Mouse (Mus musculus) left cerebral cortex, postnatal 25 days (tissue): ENCODE measurements at regions not wholly inside any gene's neighbourhood (a gene's known extent, or its start where the extent isn't known, plus 50 kb on each side); places are given as distances from the start of the nearest gene placed in this dataset.

Source experiments
- DNase-seq, 2 experiments: peaks; one replicate each; pipeline ENCODE4 v3.0.0; 2022; ENCODE audit warnings: low spot score in 2 of 2, mixed read lengths in 1 of 2
- intact Hi-C: fragments of 180-260 bp; cut with DNase I; formaldehyde crosslinking; loops from one replicate; pipeline ENCODE4 v1.15.1; 2025

DNA sequence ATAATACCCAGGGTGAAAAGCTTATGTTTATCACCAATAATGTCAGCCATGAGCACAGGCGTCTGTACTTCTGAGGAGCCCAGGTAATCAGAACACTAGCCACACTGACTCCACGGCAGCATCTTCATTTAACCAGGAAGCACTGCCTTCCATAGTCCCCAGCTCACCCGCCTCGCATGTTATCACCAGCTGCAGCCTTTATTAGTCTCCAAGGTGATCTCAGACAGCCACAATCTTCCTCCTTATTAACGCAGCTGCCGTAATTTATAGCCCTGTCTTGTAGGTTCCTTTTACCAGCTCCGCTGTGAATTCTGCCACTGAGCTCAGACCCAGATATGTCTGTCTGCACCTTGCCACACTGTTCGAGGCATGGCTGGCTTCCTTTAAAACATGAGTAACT is 127.2 kb upstream of the Sh3bp4 start:
- no peak for DNase-seq
- intact Hi-C loops: no loop called here

DNA sequence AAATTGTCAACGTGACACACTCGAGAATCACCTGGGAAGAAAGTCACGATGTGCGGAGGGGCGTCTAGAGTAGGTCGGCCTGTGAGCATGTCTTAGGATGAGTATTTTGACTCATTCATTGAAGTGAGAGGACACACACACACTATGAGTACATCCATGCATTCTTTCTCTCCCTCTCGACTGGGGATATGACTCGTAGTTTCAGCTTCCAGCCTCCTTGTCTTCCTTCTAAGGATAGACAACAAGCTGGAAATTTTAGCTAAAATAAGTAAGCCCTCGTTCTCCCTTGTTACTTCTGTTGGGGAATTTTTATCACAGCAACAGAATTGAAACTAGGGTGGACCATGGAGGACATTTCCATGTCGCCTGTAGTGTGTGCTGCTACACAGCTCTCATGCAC is 124.3 kb upstream of the Sh3bp4 start:
- peak in 1 of 2 experiments; percentile 25 for DNase-seq
- intact Hi-C loops: no loop called here

- no peak for DNase-seq
- intact Hi-C loops: no loop called here
Observed at GRCm38 (mm10) chr1:88946374-88946773, 123.8 kb upstream of the Sh3bp4 start.

DNA sequence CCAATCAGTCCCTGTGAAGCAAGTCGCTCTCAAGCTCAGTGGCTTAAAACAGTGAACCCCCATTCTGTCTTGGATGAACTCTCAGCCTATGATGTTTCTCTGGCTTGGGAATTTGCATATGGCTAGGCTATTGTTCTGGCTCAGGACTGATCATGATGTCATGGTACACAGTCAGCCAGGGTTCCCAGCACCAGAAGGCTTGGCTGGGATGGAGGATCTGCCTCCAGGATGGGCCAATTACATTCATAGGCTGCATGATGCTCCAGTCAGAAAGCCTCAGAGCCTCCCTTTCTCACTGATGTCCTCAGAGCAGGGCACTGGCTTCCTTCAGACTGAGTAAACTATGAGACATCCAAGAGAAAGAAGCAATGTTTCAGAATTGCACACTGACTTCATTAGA is 120.3 kb upstream of the Sh3bp4 start:
- intact Hi-C loops: no loop called here
- DNase-seq: no peak

DNA sequence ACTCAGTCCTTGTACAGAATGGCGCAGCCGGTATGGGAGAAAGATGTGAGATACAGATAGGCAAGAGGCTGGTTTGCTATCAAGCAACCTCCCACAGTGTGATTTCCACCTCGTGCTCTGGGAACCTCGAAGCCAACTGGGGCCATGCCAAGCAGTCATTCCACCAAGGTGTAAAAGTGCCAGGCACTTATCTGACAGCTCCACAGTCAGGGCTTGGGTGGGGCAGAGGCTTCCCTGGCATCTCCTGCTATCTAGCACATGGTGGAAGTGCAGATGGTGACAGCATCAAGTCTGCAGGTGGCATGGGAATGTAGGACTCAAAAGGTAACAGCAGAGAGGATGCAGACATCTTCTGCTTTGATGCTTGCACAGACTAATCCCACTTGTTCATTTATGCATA is 116.7 kb upstream of the Sh3bp4 start:
- DNase-seq: no peak
- intact Hi-C loops: no loop called here

GRCm38 (mm10) chr1:88954784-88955183 is 115.4 kb upstream of the Sh3bp4 start:
- no peak for DNase-seq
- intact Hi-C loops: no loop called here

- DNase-seq: no peak
- intact Hi-C loops: no loop called here
Observed at GRCm38 (mm10) chr1:88957061-88957460, 113.2 kb upstream of the Sh3bp4 start.

GRCm38 (mm10) chr1:88959715-88960114 is 110.5 kb upstream of the Sh3bp4 start:
- intact Hi-C loops: loop anchor here (10.0 kb wide), 1 partner anchor 235 kb away; no protein-coding TSS in a partner anchor
- no peak for DNase-seq

GRCm38 (mm10) chr1:88960142-88960541 is 110.1 kb upstream of the Sh3bp4 start:
- no peak for DNase-seq
- intact Hi-C loops: loop anchor here (10.0 kb wide), 1 partner anchor 235 kb away; no protein-coding TSS in a partner anchor

DNA sequence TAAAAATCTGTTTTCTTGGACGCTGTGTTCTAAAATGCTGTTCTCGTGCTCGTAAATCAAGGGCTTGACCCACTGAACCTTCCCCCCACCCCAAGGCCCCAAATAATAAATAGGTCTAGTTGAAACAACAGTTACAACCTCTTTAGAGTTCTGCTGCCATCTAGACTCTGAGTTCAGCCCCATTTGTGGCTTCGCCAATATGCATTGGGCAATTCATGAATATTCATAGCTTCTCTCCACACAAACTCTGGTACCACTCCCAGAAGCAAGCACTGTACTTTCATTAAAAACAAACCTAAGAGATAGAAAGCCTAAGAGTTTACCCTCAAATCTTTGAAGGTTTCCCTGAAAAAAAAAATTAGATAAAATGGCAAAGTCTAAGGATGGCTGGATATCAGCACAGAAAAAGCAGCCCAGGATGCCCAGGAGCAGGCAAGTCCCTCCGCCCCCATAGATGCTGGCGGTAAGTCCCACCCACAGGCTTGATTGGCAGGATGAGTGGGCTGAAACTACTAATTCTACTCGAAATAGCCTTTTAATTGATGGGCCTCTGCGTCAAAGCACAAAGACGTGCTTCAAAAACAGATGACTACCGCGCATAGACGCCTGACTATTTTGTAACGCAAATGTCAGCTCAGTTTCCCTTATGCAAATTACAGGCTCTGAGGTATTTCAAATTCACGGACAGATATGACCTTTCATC is 106.0 kb upstream of the Sh3bp4 start:
- intact Hi-C loops: loop anchor here (10.0 kb wide), 1 partner anchor 231 kb away; no protein-coding TSS in a partner anchor
- peak in 1 of 2 experiments; percentile 25 for DNase-seq

DNA sequence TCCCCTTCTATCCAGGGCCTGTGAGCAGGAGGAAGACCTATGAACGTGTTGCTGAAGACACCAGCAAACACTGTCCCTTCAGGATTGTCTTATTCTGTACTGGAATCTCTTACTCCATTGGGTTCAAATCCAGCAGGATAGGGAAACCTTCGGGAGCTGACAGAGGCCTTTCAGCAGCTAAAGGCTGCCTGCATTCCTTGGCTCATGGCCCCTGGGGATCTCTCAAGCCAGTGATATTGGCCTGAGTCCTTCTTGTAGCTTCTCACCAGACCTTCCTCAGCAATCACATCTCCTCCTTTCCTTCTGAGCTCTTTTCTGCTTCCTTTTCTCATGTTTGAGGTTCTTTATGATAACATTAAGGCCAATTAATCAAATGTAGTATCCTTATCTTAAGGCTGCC is 103.8 kb upstream of the Sh3bp4 start:
- intact Hi-C loops: loop anchor here (10.0 kb wide), 1 partner anchor 228 kb away; no protein-coding TSS in a partner anchor

DNA sequence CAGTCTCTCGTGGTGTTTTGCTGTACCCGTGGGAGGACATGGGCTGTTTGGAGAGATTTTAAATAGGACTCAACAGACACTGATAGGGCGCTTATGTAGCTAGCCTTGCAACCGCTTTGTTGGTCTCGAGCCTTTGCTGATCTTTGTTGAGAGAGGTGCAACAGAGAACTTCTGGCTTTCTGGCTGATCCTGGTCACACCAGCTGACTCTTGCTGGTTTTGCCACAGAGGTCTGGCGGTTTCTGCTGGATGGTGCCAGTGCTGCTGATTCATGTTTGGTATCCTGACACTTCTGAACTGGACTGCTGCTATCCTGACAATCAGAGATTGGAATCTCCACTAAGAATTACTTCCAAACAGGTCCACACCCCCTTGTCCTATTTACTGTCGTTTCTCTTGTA is 102.1 kb upstream of the Sh3bp4 start:
- no peak for DNase-seq
- intact Hi-C loops: loop anchor here (10.0 kb wide), 1 partner anchor 227 kb away; no protein-coding TSS in a partner anchor

More for the DNA sequence above, 103.8 kb upstream of the Sh3bp4 start:
- DNase-seq: no peak

DNA sequence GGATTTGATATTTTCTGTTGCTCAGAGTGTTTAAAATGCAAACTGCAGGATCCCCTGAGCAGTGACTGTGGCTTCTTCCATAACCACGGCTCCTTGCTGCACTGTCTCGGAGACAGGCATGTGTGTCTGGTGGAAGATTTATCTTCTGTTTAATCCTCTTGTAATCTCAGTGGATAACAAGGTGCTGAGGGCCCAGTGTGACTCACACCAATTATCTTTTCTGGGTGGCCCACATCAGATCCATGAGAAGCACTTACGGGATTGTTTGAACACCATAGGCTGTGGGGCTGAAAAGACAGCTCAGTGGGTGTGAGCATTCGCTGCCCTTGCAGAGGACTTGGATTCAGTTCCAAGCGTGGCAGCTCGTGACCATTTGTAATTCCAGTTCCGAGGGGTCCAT is 101.2 kb upstream of the Sh3bp4 start:
- intact Hi-C loops: loop anchor here (10.0 kb wide), 1 partner anchor 226 kb away; no protein-coding TSS in a partner anchor

GRCm38 (mm10) chr1:88969630-88970029 is 100.6 kb upstream of the Sh3bp4 start:
- DNase-seq: no peak
- intact Hi-C loops: loop anchor here (10.0 kb wide), 1 partner anchor 225 kb away; no protein-coding TSS in a partner anchor

More for the DNA sequence above, 101.2 kb upstream of the Sh3bp4 start:
- no peak for DNase-seq

- no peak for DNase-seq
- intact Hi-C loops: no loop called here
Observed at GRCm38 (mm10) chr1:88976101-88976500, 94.1 kb upstream of the Sh3bp4 start.

DNA sequence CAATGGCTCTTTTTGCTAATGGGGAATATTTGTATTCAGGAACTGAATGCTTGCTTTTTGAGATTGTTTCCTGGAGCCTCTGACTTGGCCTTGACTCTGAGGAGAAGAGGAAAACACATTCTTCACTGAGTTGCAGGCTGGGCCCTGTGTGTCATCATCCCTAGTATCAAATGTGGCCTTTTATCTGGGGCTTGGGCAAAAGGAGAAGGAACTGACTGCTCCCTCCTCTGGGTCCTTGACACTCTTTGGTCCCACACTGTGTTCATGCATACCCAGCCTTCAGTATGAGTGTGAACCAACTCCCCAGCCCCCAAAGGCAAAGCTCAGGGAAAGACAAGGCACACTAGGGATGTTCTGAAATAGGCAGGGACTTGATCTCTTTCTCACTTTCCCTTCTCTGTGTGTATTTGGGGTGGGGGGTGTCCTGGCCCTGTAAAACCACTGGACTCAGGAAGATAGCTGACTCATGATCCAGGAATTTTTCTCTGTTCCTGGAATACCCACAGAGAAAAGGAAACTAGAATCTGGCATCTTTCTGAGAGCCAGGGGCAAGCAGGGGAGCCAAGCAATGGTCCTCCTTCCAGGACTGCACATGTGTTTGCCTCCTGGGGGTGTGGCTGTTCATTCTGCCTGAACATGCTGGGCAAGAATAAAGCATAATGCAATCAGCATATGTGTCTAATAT is 82.1 kb upstream of the Sh3bp4 start:
- intact Hi-C loops: no loop called here

DNA sequence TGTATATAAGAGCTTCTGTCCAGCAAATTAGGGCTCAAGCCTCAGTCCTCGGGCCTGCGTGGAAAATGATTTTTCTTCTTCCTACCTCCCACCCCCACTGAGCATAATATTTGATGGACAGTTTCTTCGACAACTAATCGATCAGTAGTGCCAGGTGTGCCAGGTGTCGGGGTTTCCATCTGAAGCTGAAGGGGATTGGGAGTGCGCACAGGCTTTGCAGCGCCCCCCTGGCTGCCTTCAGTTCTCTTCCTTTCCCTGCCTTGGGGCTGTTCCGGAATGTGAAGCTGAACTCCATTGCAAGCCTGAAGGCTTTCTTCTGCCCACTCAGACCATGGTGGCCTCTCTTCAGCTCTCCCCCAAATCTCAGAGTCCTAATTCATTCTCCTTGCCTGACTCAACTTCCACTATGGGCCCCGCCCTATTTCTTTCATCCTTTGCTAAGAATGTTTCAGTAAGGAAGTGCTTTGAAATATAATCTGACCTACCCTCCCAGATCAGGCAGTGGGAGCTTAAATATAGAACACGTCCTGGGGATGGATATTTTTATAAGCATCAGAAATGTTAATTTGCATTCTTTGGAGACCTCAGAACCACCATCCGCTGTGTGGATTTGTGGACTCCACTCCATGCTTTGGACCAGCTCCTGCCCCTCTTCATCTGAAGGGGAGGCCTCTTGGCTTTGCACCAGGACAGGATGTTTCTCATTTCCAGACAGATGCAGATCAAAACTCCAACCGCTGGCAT is 75.5 kb upstream of the Sh3bp4 start:
- DNase-seq: no peak
- intact Hi-C loops: no loop called here

More for the DNA sequence above, 82.1 kb upstream of the Sh3bp4 start:
- no peak for DNase-seq

DNA sequence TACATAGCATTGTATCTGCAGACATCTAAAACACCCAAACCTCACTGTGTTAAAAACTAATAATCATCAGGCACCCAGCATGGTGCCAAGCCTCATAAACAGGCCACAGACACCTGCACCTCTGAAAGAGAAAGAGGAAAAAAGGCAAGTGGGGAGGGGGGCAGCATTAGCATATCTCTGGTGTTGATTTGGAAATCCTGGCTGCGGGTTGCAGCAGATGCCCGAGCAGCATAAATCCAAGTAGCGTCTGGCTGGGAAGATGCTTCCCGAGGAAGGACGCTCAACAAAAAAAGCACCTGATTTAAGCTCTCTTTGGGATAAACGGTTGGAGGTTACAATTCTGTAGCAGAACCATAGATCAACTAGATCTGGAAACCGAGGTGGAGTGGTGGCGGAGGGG is 74.3 kb upstream of the Sh3bp4 start:
- DNase-seq: no peak
- intact Hi-C loops: no loop called here

- DNase-seq: no peak
- intact Hi-C loops: no loop called here
Observed at GRCm38 (mm10) chr1:88996657-88997056, 73.6 kb upstream of the Sh3bp4 start.

DNA sequence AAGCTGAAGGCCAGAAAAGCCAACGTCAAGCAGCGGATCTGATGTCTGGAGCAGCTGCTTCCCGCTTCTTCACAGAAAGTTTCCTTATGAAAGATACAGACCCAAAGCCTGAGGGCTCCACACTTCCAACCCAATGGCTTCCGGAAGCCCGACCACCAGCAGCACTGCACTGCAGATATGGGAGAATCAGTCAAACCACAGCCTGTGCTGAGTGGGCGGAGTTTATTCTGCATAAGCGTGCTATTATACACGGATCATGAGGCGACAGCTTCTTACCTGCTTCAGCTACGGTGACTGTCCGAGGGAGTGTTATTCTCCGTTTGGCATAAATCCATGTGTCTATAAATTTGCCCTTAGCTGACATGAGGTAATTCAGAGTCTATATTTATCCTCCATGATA is 72.4 kb upstream of the Sh3bp4 start:
- intact Hi-C loops: no loop called here
- no peak for DNase-seq
